Mouse (Mus musculus): ENCODE measurements around the gene Vcan. TPM values are rescaled to one million over a fixed set of nuclear protein-coding genes. Genes with fewer than 3 reads are reported as not detected.

Gene Vcan
- polyA plus RNA-seq, 1 experiment = 304 TPM

DNA sequence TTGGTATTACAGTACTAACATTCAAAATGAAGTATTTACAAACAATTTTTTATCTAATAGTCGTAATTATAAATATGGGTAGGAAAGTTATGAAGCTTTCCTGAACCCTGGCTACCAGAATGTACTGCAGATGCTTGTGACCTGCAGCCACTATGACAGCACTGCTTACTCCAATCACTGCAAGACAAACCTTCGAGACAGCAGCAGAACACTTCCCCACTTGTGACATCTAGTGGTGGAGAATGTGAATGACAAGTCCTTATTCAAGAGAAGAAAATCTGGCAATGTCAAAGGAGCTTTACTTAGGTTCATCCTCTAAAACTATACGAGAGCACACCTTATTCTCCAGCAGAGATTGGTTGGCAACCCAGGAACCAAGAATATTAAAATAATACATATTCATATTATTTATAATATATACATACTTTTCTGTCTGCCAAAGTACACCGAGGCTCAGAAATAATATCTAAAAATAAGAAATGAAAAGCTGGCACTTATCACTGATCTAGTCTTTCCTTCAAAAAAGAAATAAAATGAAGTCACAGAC, 108.1 kb downstream of the Vcan start:
- Histone ChIP-seq H3K27ac (ENCODE audit: insufficient read depth, low read length) (no peak overlapping the region), H3K4me1 (ENCODE audit: control insufficient read depth, insufficient read depth, low read length) (no peaks in the 10 kb centered on the region), H3K4me3 (ENCODE audit: insufficient read depth, low read length) (no peak overlapping the region)
- TF ChIP-seq POLR2A (IDR thresholded peaks at IDR 0.05; ENCODE audit: low read depth, low read length) (no peak), CTCF (IDR thresholded peaks at IDR 0.05; ENCODE audit: borderline replicate concordance, insufficient read depth, low read length) (0 out of 2 replicates have a peak, but pooled peaks have one; percentile 7)

DNA sequence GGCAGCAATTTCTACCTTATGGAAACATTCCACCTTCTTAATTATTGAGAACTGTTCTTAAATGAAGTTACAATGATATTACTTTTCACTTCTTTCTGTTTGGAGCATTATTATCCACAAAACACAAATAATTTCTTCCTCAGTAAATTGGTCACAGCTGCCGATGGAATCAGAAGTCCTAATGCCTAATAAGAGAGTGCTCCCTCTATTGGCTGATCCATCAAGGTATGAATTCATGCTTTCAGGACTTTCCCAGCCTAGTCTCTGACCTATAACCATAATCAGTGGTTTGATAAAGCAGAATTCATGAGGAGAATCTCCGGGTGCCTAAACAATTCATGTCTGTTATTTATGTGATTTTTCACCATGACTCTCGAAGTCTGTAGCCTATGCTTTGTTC, 123.2 kb downstream of the Vcan start:
- no peaks in the 10 kb centered on the region for H3K4me1 ChIP-seq (ENCODE audit: control insufficient read depth, insufficient read depth, low read length)
- TF ChIP-seq POLR2A (IDR thresholded peaks at IDR 0.05; ENCODE audit: low read depth, low read length) (no peak), CTCF (IDR thresholded peaks at IDR 0.05; ENCODE audit: borderline replicate concordance, insufficient read depth, low read length) (no peak)
- no peak overlapping the region for H3K4me3 ChIP-seq (ENCODE audit: insufficient read depth, low read length)
- H3K27ac ChIP-seq (ENCODE audit: insufficient read depth, low read length) = no peak overlapping the region

DNA sequence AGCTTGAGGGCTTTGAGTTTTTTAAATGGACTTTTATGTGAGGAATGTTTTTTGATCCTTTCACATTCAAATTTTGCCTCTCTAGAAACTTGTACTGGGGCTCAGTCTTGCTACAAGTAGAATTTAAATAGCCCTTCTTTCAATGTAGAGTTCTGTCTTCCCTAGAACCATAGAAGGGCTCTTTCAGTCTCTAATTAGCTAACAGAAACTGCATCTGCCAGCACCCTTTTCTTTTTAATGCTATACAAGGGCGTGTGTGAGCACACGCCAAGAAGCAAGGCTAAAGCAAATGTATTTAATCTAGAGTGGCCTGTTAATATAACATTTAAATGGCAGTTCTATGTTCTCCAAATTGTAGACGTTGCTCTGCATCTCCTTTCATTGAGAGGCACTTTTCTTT, 134.9 kb downstream of the Vcan start:
- no peaks in the 10 kb centered on the region for H3K4me1 ChIP-seq (ENCODE audit: control insufficient read depth, insufficient read depth, low read length)
- no peak overlapping the region for H3K27ac ChIP-seq (ENCODE audit: insufficient read depth, low read length)
- no peak overlapping the region for H3K4me3 ChIP-seq (ENCODE audit: insufficient read depth, low read length)
- TF ChIP-seq POLR2A (IDR thresholded peaks at IDR 0.05; ENCODE audit: low read depth, low read length) (no peak), CTCF (IDR thresholded peaks at IDR 0.05; ENCODE audit: borderline replicate concordance, insufficient read depth, low read length) (no peak)

Other genes starting within 250 kb of the Vcan start
- gene Hapln1, start 202.7 kb downstream of the Vcan start, polyA plus RNA-seq (2011; ENCODE audit: insufficient read length, low read depth, missing spikeins) = 0.20 and 0.33 TPM in 2 replicates

Data from embryonic fibroblast, embryonic 13.5 days (primary cell).